Mouse (Mus musculus) myocyte (in vitro differentiated cells): ENCODE data around the gene Eaf1. TPM values are rescaled to one million over a fixed set of nuclear protein-coding genes. Genes with fewer than 3 reads are reported as not detected.
A peak's percentile ranks its signal among the peaks of the same experiment; 100 is the strongest.

Source experiments
- H3K27me3 ChIP-seq: one replicate; pipeline ENCODE4 v1.6.1; 2011; ENCODE audit not compliant: control insufficient read depth, insufficient read depth, insufficient read length
- H3K36me3 ChIP-seq: one replicate; pipeline ENCODE4 v1.6.1; 2011; ENCODE audit not compliant: control insufficient read depth, insufficient read depth
- H3K4me2 ChIP-seq: one replicate; pipeline ENCODE4 v1.6.1; 2011; ENCODE audit warnings: low read depth, control low read depth
- H3K4me3 ChIP-seq: one replicate; pipeline ENCODE4 v1.5.1; 2011; ENCODE audit warnings: mild to moderate bottlenecking, control low read depth, moderate library complexity
- H3K79me2 ChIP-seq: one replicate; pipeline ENCODE4 v1.6.1; 2011; ENCODE audit not compliant: control insufficient read depth, insufficient read depth
- H3ac ChIP-seq: one replicate; pipeline ENCODE4 v1.6.1; 2011; ENCODE audit not compliant: control insufficient read depth, insufficient read length
- CEBPB ChIP-seq: IDR thresholded peaks from 2 replicates; pipeline ENCODE4 v1.6.1; 2011; ENCODE audit warnings: mild to moderate bottlenecking, moderate library complexity; ENCODE audit not compliant: poor library complexity, insufficient read depth, severe bottlenecking
- E2F4 ChIP-seq: IDR thresholded peaks from one replicate; pipeline ENCODE4 v1.6.1; 2011; ENCODE audit warnings: mild to moderate bottlenecking, control low read depth, moderate library complexity; ENCODE audit not compliant: insufficient read depth
- MAX ChIP-seq: IDR thresholded peaks from one replicate; pipeline ENCODE4 v1.6.1; 2011; ENCODE audit warnings: low read depth, mild to moderate bottlenecking, control low read depth
- MYOD1 ChIP-seq, 3 experiments: IDR thresholded peaks; one replicate each; pipeline ENCODE4 v1.6.1; 2011; ENCODE audit warnings: control low read depth in 2 of 3, low read depth in 2 of 3, mild to moderate bottlenecking in 2 of 3, moderate library complexity in 1 of 3; ENCODE audit not compliant: insufficient read length in 2 of 3, control insufficient read depth in 1 of 3
- MYOG ChIP-seq, 3 experiments: IDR thresholded peaks; one replicate each; pipeline ENCODE4 v1.6.1; 2011; ENCODE audit warnings: control low read depth in 2 of 3, low read depth in 2 of 3, mild to moderate bottlenecking in 2 of 3; ENCODE audit not compliant: insufficient read length in 2 of 3, control insufficient read depth in 1 of 3, insufficient read depth in 1 of 3
- POLR2A ChIP-seq: IDR thresholded peaks from one replicate; pipeline ENCODE4 v1.6.1; 2011; ENCODE audit warnings: low read depth, mild to moderate bottlenecking, control low read depth, moderate library complexity; ENCODE audit not compliant: insufficient read length
- POLR2AphosphoS2 ChIP-seq: IDR thresholded peaks from one replicate; pipeline ENCODE4 v1.6.1; 2011; ENCODE audit warnings: low read depth, control low read depth; ENCODE audit not compliant: insufficient read length
- REST ChIP-seq: IDR thresholded peaks from one replicate; pipeline ENCODE4 v1.6.1; 2011; ENCODE audit warnings: mild to moderate bottlenecking, control low read depth, moderate library complexity; ENCODE audit not compliant: insufficient read depth, insufficient read length
- SRF ChIP-seq: IDR thresholded peaks from one replicate; pipeline ENCODE4 v1.6.1; 2011; ENCODE audit warnings: low read depth; ENCODE audit not compliant: control insufficient read depth, insufficient read length
- TCF12 ChIP-seq: IDR thresholded peaks from one replicate; pipeline ENCODE4 v1.6.1; 2011; ENCODE audit warnings: mild to moderate bottlenecking, control low read depth; ENCODE audit not compliant: poor library complexity, insufficient read depth, severe bottlenecking
- TCF3 ChIP-seq: IDR thresholded peaks from one replicate; pipeline ENCODE4 v1.6.1; 2011; ENCODE audit warnings: low read depth, control low read depth; ENCODE audit not compliant: insufficient read length
- USF1 ChIP-seq: IDR thresholded peaks from one replicate; pipeline ENCODE4 v1.6.1; 2011; ENCODE audit warnings: low read depth, mild to moderate bottlenecking, control low read depth, moderate library complexity
- polyA plus RNA-seq: library from polyadenylated mRNA; unstranded; fragments of >200 nt; fragmentation: generic; extraction: Trizol; gene quantifications from one replicate; pipeline ENCODE4 v1.2.1, GENCODE M21; 2012; ENCODE audit warnings: missing spikeins

Eaf1 gene
- polyA plus RNA-seq, 1 experiment = 18.4 TPM

- peaks cover 13% of the 10 kb centered on the region for H3K27me3 ChIP-seq
- H3K79me2 ChIP-seq = no peaks in the 10 kb centered on the region
- TF ChIP-seq MYOD1 (IDR thresholded peaks at IDR 0.05; ENCODE audit: control insufficient read depth in 1 of 3, insufficient read length in 2 of 3, low read depth in 2 of 3) (no peak), POLR2A (no peak), SRF (no peak), CEBPB (no peak), MYOG (IDR thresholded peaks at IDR 0.05; ENCODE audit: control insufficient read depth in 1 of 3, insufficient read depth in 1 of 3, insufficient read length in 2 of 3, low read depth in 2 of 3) (no peak), E2F4 (no peak), TCF3 (no peak)
- H3K36me3 ChIP-seq = no peaks in the 10 kb centered on the region
- no peak overlapping the region for H3K4me3 ChIP-seq
- no peak overlapping the region for H3K4me2 ChIP-seq
- H3ac ChIP-seq = no peak overlapping the region
Measured at GRCm38 (mm10) chr14:31537298-31537697, 43.1 kb downstream of the Eaf1 start.

GRCm38 (mm10) chr14:31543885-31544442 lies 49.8 kb downstream of the Eaf1 start:
- H3K36me3 ChIP-seq = no peaks in the 10 kb centered on the region
- H3K79me2 ChIP-seq = no peaks in the 10 kb centered on the region
- peaks cover 39% of the 10 kb centered on the region for H3K27me3 ChIP-seq
- H3ac ChIP-seq = no peak overlapping the region
- TF ChIP-seq POLR2AphosphoS2 (no peak), TCF12 (no peak), SRF (no peak), MAX (no peak), TCF3 (no peak), REST (no peak), MYOG (IDR thresholded peaks at IDR 0.05; ENCODE audit: control insufficient read depth in 1 of 3, insufficient read depth in 1 of 3, insufficient read length in 2 of 3, low read depth in 2 of 3) (no peak)
- H3K4me2 ChIP-seq = no peak overlapping the region
- no peak overlapping the region for H3K4me3 ChIP-seq

- Histone ChIP-seq H3K4me3 (no peak overlapping the region), H3ac (no peak overlapping the region), H3K4me2 (no peak overlapping the region), H3K27me3 (no peaks in the 10 kb centered on the region), H3K36me3 (no peaks in the 10 kb centered on the region), H3K79me2 (no peaks in the 10 kb centered on the region)
- TF ChIP-seq POLR2AphosphoS2 (no peak), MYOG (IDR thresholded peaks at IDR 0.05; ENCODE audit: control insufficient read depth in 1 of 3, insufficient read depth in 1 of 3, insufficient read length in 2 of 3, low read depth in 2 of 3) (no peak), SRF (no peak), E2F4 (no peak), POLR2A (no peak), REST (no peak), CEBPB (no peak), TCF12 (no peak), TCF3 (no peak), MYOD1 (IDR thresholded peaks at IDR 0.05; ENCODE audit: control insufficient read depth in 1 of 3, insufficient read length in 2 of 3, low read depth in 2 of 3) (no peak), MAX (no peak), USF1 (no peak)
Measured at GRCm38 (mm10) chr14:31555021-31555420, 60.8 kb downstream of the Eaf1 start.

GRCm38 (mm10) chr14:31555963-31556434 lies 61.8 kb downstream of the Eaf1 start:
- H3K36me3 ChIP-seq = no peaks in the 10 kb centered on the region
- H3K79me2 ChIP-seq = no peaks in the 10 kb centered on the region
- H3ac ChIP-seq = no peak overlapping the region
- TF ChIP-seq SRF (no peak), TCF12 (no peak), MYOG (IDR thresholded peaks at IDR 0.05; ENCODE audit: control insufficient read depth in 1 of 3, insufficient read depth in 1 of 3, insufficient read length in 2 of 3, low read depth in 2 of 3) (peak in 2 of 3 experiments; percentile 68 to 71), USF1 (no peak), MYOD1 (IDR thresholded peaks at IDR 0.05; ENCODE audit: control insufficient read depth in 1 of 3, insufficient read length in 2 of 3, low read depth in 2 of 3) (peak in 2 of 3 experiments; percentile 21 to 70)
- no peak overlapping the region for H3K4me3 ChIP-seq
- H3K4me2 ChIP-seq = no peak overlapping the region
- H3K27me3 ChIP-seq = no peaks in the 10 kb centered on the region

- no peak overlapping the region for H3K4me3 ChIP-seq
- H3K27me3 ChIP-seq = no peaks in the 10 kb centered on the region
- H3K36me3 ChIP-seq = no peaks in the 10 kb centered on the region
- H3K79me2 ChIP-seq = no peaks in the 10 kb centered on the region
- no peak overlapping the region for H3ac ChIP-seq
- peak overlapping the region; percentile 18 for H3K4me2 ChIP-seq
- TF ChIP-seq CEBPB (no peak), MYOD1 (IDR thresholded peaks at IDR 0.05; ENCODE audit: control insufficient read depth in 1 of 3, insufficient read length in 2 of 3, low read depth in 2 of 3) (no peak), POLR2A (no peak), POLR2AphosphoS2 (no peak), USF1 (no peak), MYOG (IDR thresholded peaks at IDR 0.05; ENCODE audit: control insufficient read depth in 1 of 3, insufficient read depth in 1 of 3, insufficient read length in 2 of 3, low read depth in 2 of 3) (no peak), MAX (no peak), E2F4 (no peak), REST (no peak), TCF12 (no peak), SRF (no peak), TCF3 (no peak)
Measured at GRCm38 (mm10) chr14:31556526-31557260, 62.5 kb downstream of the Eaf1 start.
